In genomic region chr16:17334574-17334973, GRCm38 (mm10) we compare ENCODE assay signal across 11 mouse cellular contexts. TPM values are rescaled to one million over a fixed set of nuclear protein-coding genes. Genes with fewer than 3 reads are reported as not detected.
"Had no signal": no experiment of that assay in that cellular context is flagged by ENCODE, and none has a peak within 500 bp of the region (broad histone marks: within the 10 kb centered on the region; RNA-seq: fewer than 3 reads in every experiment).

No protein-coding gene starts in this region.

- H3K27ac ChIP-seq: hindbrain, embryonic 15.5 days; kidney, embryonic 15.5 days; limb, embryonic 12.5 days; liver, embryonic 13.5 days; midbrain, embryonic 13.5 days had no signal

- H3K9ac ChIP-seq: hindbrain, embryonic 15.5 days; kidney, embryonic 15.5 days; limb, embryonic 12.5 days; liver, embryonic 13.5 days; lung, embryonic 14.5 days; midbrain, embryonic 13.5 days had no signal

- H3K4me3 ChIP-seq: hindbrain, embryonic 15.5 days; kidney, embryonic 15.5 days; limb, embryonic 12.5 days; liver, embryonic 13.5 days; midbrain, embryonic 13.5 days had no signal

- ATAC-seq: midbrain, embryonic 13.5 days had no signal

- H3K4me1 ChIP-seq: hindbrain, embryonic 15.5 days; kidney, embryonic 15.5 days; limb, embryonic 12.5 days; midbrain, embryonic 13.5 days had no signal

- H3K4me2 ChIP-seq: hindbrain, embryonic 15.5 days; kidney, embryonic 15.5 days; limb, embryonic 12.5 days; lung, embryonic 14.5 days; midbrain, embryonic 13.5 days had no signal

- H3K9me3 ChIP-seq: hindbrain, embryonic 15.5 days; kidney, embryonic 15.5 days; limb, embryonic 12.5 days; liver, embryonic 13.5 days; midbrain, embryonic 13.5 days had no signal

- H3K27me3 ChIP-seq: hindbrain, embryonic 15.5 days; kidney, embryonic 15.5 days; limb, embryonic 12.5 days; liver, embryonic 13.5 days; midbrain, embryonic 13.5 days had no signal

- DNase-seq: kidney, postnatal 14 days; liver, embryonic 13.5 days; lung, embryonic 14.5 days; right cerebral cortex, postnatal 14 days; thymus, adult 2 months; thymus, postnatal 25 days had no signal

RNA-seq across cellular contexts. Expression of gene Serpind1, which starts 3.4 kb away (rescaled TPM):
- polyA plus RNA-seq: testis, adult 2 months had no signal
